Mouse (Mus musculus) lung, postnatal 25 days (tissue): ENCODE measurements at regions not wholly inside any gene's neighbourhood (a gene's known extent, or its start where the extent isn't known, plus 50 kb on each side); places are given as distances from the start of the nearest gene placed in this dataset.

Experiments used
- DNase-seq: peaks from one replicate; pipeline ENCODE4 v3.0.0; 2022; ENCODE audit warnings: low spot score

DNA sequence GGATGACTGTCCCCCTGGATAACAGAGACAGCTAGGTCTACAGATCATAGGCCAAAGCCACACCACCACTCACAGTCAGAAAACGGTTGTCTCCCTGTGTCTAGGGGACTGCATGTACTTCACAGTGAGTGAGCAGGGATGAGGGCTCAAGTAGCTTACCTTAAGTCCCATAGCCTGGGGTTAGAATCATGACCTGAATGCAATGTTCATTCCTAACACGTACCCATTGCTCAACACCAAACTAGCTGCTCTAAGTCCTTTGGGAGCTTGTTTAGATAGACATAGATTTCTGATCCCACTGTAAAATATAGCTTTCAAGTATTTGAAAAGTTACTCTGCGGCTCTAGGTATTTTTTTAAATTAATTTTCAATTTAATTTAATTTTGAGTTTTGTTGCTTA is 426.6 kb downstream of the Fgf9 start:
- no peak for DNase-seq

- DNase-seq, result no peak
Observed at GRCm38 (mm10) chr14:58494400-58494987, 424.1 kb downstream of the Fgf9 start.

- no peak for DNase-seq
Observed at GRCm38 (mm10) chr14:58492118-58492517, 421.8 kb downstream of the Fgf9 start.

GRCm38 (mm10) chr14:58488803-58489202 is 418.5 kb downstream of the Fgf9 start:
- DNase-seq, result no peak

DNA sequence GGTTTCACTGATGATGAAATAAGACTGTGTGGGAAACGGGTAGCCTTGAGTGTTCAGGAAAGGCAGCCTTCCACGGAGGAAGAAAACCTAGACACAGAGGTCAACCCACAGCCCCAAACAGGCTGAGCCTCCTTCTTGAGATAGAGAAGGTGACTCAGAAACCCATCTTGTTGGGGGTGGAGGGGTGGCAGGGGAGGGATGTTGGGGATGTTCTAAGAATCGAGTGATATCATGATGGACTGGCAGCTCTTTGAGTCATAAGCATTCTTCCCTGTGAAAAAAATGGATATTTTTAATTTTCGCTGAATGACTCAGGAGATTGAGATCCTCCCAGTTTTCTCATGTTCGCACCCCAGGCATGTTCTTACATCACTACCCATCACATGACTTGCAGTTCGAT is 417.5 kb downstream of the Fgf9 start:
- no peak for DNase-seq

DNA sequence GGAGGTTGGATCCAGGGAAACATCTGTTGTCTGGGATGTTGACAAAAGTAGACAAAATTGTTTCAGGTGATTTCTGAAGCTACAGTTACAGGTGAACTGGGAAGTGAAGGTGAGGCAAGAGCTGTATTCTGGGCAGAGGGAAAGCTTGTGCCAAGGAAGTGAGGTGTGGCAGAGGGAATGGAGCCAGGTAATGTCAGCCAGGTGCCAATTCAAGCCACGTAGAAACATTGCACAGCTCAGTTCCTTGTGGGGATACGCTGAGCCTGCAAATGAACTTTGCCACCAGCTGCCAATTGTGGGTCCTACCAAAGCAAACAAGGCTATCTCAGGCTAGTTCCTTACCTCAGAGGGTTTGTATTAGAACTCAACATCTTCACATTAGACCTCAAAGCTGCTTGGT is 410.1 kb downstream of the Fgf9 start:
- DNase-seq, result peak; percentile 5

DNA sequence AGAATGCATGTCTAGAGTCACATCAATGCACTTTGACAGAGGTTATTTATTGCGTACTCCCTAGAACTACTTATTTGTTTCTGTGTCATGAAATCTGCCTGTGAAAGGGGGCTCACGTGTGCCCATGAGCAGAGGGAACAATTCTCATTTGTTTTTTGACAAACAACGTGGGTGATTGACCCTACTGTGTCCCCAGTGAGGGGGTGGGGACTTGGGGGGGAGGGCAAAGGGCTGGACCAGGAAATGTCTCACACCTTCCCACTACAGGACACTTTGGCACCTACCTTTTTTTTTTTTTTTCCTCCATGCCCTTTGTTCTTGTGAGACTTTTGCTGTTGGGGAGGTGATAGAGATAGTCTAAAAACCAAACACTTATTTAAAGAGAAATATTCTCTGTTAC is 400.3 kb downstream of the Fgf9 start:
- DNase-seq, result no peak

- no peak for DNase-seq
Observed at GRCm38 (mm10) chr14:58468451-58468850, 398.1 kb downstream of the Fgf9 start.

DNA sequence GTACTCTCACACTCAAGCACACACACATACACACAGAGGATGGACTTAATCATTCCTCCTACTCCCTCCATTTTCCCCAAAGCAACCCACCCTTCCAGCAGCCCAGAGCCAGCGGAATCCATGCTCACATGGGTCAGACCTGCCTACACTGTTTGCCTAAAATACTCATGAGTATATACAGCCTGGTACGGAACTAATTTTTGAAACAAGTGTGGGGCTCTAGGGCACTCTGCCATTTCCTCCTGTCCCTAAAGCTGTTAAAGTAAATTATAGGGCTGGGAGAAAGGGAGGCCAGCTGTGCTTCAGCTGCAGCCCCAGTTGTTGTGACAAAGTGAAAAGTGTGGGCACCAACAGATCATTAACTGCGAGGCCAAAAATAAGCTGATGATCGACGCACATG is 397.5 kb downstream of the Fgf9 start:
- no peak for DNase-seq

DNA sequence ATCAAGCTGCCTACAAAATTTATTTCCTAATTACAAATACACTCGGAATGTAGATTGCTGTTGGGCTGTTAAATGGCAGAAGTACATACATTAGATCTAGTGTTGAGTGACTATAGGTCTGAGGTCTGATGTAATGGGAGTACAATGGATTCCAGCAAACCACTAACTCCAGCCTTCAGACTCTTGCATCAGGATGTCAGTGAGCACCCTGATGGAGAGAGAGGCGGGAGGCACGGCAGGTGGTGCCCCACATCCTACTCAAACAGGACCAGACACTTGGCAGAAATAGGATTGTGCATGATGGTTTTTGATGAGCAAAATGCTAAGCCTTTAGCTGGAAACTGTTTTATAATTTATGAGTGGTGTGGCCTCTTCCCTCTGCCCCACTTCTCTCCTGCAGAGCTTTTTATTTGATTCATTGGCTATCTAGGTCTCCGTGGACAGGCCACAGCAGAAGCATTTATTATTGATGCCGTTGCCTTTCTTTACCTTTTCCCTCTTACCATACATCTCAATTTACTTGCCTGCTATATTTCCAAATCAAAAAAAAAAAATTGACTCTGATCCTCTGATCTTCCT is 376.5 kb downstream of the Fgf9 start:
- DNase-seq, result no peak

DNA sequence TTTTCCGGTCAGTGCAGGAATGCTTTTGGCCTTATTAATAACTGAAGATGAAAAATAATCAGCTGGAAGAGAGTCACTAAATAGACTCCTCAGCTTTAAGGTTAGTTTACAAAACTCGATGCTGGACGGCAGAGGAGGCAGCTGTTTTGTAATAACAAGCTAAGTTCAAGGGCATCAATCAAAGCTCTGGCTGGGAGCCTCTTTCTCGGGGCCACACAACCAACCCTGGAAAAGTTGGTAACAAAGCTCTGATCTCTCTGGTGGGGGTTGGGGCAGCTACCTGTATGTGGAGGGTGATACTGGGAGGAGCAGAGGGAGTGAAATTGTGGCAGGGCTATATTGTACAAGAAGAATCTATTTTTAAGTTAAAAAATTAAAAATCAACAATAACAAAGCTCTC is 374.1 kb downstream of the Fgf9 start:
- no peak for DNase-seq

GRCm38 (mm10) chr14:58442501-58442900 is 372.2 kb downstream of the Fgf9 start:
- DNase-seq, result no peak

DNA sequence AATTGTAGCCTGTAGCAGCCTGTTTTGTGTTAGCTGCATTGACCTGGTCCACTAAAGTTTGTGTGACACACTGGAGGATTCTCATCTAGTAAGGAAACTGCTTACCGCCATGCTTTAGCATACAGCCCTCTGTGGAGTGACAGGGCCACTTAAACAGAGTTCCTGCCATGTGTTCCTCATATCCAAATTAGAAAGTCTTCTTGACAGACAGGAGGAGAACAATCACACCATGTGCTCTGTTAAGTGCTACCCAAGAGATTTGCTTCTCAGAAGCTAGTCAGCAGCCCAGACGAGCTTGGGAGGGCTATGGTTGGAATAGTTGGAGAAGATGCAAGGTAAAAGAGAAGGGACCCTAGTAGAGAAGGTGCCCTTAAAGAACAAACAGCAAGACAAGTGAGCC is 369.6 kb downstream of the Fgf9 start:
- no peak for DNase-seq

DNA sequence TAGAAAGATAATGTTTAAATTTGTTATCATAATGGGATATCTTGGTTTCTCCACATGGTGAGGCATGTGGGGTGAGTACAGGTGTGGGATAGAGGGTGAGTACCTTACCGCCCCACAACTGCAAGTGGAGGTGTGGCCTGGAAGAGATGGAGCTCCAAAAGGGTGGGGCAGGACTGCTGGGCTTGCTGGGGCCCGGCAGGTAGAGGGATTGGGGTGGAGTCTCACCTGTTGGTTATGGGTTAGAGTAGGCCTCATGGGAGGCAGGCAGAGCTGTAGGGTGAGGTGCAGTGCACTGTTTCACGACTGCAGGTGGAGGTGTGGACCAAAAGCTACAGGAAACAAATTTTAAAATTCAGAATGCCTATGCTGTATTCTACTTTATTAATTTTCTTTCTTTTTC is 365.7 kb downstream of the Fgf9 start:
- no peak for DNase-seq

GRCm38 (mm10) chr14:58426472-58426871 is 356.1 kb downstream of the Fgf9 start:
- no peak for DNase-seq

DNA sequence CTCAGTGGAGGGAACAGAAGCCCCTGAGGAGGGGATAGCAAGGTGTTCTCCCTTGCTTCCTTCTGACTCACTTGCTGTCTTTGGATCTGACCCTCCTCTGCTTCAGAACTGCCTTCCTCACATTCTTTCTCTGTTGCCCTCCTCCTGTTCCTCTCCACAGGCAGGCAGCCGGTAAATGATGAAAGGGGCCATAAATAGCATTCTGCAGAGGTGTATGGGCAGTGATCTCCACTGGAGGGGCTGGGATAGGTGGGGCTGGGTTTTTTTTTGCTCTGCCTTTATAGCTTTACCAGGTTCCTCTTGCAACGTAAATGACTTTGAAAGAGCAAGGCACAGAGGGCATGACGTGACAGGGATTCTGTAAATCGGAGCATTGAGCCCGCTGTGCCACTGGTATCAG is 351.6 kb downstream of the Fgf9 start:
- no peak for DNase-seq

DNA sequence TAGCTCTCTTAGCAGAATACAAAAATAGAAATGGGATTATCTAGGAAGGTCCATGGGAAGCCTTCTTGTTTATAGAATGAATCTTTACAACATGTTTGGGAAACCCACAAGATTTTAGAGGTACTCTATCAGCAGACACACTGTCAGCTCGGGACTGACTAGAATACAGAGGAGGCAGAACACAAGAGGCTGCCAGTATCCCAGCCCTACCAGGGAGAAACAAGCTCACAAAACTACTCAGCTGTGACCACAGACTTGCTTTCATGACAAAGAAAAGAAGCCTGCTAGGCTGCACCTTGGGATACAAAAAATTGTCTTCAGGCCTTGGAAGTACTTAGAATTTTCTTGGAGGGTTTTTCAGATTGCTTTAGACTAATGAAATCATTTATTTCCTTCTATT is 347.2 kb downstream of the Fgf9 start:
- DNase-seq, result no peak

GRCm38 (mm10) chr14:58392055-58392726 is 321.8 kb downstream of the Fgf9 start:
- no peak for DNase-seq

DNA sequence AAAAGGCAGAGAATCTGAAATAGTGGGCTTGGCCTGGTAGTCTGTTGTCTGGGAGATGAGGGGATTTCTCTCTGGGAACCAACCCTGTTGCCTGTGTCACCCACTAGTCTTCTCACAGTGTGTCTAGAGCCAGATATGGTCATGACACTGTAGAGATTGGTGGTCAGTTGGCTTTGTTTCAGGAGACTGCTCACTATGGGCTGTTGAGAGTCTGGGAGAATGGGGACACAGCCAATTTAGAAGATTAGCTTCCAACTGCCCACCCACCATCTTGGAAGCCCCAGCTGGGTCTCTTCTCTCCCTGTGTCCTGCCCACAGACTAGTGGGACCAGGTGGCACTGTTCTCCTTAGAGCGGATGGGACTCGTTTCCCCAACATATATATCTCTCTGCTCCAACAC is 320.4 kb downstream of the Fgf9 start:
- DNase-seq, result no peak

DNA sequence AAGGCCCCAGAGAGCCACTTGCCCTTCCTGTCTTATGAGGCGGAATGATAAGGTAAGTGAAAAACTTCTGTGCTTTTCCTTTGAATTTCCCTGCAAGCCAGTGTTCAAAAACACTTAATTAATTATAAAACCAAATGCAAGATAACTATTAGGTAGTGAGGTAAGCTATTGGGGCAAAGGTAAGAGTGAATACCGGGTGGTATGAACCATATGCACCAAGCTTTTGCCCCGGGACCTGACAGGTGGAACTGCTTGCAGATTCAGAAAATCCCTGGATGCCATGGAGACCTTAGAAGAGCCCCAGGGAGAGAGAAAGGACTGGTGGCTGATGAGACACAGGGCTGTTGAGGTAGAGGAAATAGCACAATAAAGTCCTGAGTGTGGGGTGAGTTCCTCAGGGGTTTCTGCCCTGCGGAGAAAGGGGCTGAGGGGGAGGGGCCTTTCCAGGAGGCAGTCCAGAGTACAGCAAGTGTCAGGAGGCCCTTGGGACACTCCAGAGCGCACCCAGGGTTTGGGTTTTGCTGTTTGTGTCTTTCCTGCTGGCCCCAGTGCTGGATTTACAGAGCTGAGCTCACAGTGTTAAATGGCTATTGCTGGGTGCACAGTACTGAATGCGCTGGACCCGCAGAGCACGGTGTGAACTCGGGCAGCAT is 317.1 kb downstream of the Fgf9 start:
- DNase-seq, result no peak

- DNase-seq, result no peak
Observed at GRCm38 (mm10) chr14:58375056-58375455, 304.7 kb downstream of the Fgf9 start.

- DNase-seq, result no peak
Observed at GRCm38 (mm10) chr14:58356824-58357223, 286.5 kb downstream of the Fgf9 start.

GRCm38 (mm10) chr14:58352986-58353385 is 282.6 kb downstream of the Fgf9 start:
- no peak for DNase-seq
